Mouse (Mus musculus) urinary bladder, postnatal 4 days (tissue): ENCODE measurements at regions not wholly inside any gene's neighbourhood (a gene's known extent, or its start where the extent isn't known, plus 50 kb on each side); places are given as distances from the start of the nearest gene placed in this dataset.

Source experiments
- DNase-seq, 2 experiments: peaks; one replicate each; pipeline ENCODE4 v3.0.0; 2021 to 2022; ENCODE audit warnings: low spot score in 2 of 2

DNA sequence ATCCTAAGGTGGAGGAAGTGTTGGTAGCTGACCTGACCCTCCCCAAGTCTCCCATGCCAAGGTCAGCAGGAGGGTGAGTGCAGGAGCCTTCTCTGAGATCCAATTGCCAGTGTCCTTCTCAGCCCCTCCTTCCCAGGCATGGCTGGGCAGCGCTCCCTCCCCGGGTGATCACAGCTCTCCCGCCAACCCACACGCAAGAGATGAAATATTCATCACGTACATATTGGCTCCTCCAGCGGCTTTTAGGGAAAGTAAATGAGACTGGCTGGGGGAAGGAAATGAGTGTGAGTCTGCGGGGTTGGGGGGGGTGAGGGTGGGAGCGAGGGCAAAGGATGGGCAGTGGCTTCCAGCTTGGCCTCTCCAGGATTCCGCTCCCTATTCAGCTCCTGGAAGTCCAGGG, 113.0 kb upstream of the Lhx1 start:
- peak in 1 of 2 experiments; percentile 23 for DNase-seq

DNA sequence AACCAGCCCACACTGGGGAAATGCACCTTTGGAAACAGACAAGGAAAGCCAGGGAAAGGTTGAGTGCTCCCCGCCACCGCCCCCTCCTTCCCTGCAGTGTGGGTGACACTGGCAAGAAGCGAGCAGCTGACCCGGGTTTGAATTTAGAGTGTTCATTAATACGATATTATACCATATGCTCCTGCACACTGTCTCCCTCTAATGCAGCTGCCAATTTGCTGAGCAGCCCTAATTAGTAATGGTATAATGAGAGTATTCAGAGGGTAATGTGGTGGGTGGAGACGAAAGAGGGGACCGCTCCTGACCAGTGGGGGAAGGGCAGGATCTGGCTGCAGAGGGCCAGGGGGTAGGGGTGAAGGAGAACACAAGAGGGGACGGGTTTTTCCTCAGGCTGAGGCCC, 111.9 kb upstream of the Lhx1 start:
- no peak for DNase-seq

DNA sequence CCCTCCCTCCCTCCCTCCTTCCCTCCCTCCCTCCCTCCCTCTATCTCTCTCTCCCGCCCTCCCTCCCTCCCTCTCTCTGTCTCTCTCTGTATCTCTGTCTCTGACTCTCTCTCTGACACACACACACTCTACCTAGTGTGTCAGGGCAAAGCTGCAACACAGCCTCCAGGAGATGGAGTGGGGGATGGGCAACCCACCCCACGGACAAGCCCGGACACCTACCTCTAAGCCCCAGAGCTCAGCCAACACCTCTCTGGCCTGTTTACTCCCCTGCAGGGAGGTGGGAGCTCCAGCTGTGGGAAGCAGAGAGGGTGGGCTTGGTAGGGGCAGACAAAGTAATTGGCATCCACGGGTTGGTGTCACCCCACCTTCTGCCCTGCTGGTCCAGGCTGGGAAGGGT, 109.7 kb upstream of the Lhx1 start:
- DNase-seq = no peak

GRCm38 (mm10) chr11:84633300-84633699, 108.0 kb upstream of the Lhx1 start:
- DNase-seq = no peak

GRCm38 (mm10) chr11:84628111-84628510, 102.8 kb upstream of the Lhx1 start:
- no peak for DNase-seq

- DNase-seq = no peak
Observed at GRCm38 (mm10) chr11:84627685-84628084, 102.3 kb upstream of the Lhx1 start.

DNA sequence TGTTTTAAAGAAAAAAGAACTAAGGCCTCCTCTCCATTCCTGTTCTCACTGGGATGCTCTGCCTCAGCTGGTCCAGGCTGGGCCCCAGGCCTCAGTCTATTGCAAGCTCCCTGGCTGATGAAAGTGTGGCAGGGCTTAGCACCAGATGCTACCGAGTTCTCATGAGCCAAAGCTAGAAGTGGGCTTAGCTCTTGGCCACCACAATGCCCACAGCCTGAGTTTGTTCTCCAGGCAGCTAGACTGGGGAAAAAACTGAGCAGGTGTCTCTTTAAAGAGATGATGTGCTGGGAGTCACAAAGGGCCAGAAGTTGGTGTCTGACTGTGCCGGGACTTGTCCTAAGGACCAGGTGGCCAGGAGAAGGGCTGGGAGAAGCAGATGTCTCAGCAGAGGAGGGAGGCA, 101.9 kb upstream of the Lhx1 start:
- no peak for DNase-seq

GRCm38 (mm10) chr11:84624100-84624499, 98.8 kb upstream of the Lhx1 start:
- DNase-seq = no peak

DNA sequence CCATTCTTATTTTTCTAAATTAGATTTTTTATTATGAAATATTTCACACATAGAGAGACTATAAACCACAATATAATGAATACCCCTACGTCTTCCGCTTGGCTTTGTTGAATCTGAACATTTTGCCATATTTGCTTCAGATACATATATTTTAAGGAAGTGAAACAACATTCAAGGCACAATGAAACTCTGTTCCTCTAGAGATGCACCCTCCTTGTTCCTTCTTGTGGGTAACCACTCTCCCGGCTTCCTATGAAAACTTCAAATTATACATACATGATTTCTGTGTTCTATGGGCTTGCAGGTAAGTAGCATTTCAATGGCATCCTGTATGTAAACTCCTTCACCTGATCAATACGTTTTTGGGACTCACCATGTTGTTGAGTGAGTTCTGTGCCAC, 94.4 kb upstream of the Lhx1 start:
- DNase-seq = no peak

- no peak for DNase-seq
Observed at GRCm38 (mm10) chr11:84618576-84618975, 93.2 kb upstream of the Lhx1 start.

GRCm38 (mm10) chr11:84612982-84613720, 87.8 kb upstream of the Lhx1 start:
- no peak for DNase-seq

DNA sequence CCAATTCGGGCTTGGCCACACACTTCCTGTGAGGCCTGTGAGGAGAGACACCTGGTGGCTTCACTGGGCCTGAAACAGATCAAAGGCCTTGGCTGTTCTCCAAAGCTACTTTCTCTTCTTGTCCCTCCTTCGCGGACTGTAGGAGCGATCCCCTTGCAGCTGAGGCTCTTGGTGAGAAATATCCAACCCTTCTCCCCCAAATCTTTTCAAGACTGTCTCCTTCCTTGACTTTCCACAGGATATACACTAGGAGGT, 86.2 kb upstream of the Lhx1 start:
- DNase-seq = no peak

DNA sequence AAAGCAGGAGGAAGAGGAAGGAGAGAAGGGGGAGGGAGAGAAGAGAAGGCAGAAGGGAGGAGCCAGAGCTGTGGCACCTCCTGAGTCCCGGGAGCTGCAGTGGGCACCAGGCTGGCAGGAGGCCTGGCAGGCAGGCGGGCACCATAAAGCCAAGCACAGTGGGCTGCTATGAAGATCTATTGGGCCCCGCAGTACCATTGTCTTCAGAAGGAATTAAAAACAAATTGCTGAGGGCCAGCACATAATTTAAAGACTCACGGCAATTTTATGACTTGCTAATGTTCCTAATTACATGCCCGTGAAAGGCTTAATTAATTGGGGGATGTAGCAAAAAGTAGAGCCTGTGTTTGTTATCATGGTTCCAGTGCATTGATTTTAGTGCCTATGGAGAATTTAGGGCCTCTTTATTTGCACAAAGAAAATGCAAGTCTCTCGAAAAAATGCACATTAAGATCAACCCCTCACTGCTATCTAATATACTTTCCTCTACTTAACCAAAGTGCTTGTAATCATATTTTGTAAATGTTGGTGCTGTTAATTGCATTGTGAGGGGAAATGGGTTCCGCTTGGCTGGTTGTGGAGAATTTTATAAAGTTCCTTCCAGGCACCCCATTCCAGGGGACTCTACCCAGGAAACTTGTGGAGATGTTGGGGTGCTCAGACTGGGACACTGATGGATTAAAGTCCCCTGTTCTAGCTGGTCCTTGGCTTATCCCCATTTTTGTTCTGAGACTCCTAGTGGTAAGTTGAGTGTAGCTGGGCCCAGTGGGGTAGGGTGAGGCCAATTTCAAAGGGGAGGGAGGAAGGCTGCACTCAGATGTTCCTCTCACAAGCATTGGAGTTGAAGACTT, 85.7 kb upstream of the Lhx1 start:
- no peak for DNase-seq

GRCm38 (mm10) chr11:84604781-84605180, 79.4 kb upstream of the Lhx1 start:
- DNase-seq = no peak

DNA sequence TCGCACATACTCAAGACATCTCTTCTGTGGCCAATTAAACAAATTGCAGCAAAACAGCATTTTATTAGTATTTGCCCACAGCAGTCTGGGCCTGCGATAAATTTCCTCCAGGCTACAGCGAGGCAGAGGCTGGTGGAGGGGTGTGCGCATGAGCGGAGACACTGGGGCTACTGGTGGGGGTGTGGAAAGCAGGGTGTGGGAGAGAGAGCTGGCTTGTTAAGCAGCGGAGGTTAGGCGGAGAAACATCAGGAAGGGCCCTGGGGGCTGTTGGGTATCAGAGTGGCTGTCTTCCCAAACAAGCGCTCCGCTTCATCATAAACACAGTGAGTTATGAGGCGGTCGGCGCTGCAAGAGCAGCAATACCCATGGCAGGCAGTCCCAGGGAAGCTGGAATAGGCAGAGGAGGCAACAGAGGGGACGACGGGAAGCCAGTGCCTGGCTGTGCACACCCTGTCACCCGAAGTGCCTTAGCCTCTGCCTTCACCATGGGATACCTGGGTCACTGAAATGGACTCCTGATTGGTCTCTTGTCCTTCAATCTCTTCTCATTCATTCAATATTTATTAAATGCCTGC, 74.0 kb upstream of the Lhx1 start:
- DNase-seq = no peak

- no peak for DNase-seq
Observed at GRCm38 (mm10) chr11:84597572-84598295, 72.4 kb upstream of the Lhx1 start.

DNA sequence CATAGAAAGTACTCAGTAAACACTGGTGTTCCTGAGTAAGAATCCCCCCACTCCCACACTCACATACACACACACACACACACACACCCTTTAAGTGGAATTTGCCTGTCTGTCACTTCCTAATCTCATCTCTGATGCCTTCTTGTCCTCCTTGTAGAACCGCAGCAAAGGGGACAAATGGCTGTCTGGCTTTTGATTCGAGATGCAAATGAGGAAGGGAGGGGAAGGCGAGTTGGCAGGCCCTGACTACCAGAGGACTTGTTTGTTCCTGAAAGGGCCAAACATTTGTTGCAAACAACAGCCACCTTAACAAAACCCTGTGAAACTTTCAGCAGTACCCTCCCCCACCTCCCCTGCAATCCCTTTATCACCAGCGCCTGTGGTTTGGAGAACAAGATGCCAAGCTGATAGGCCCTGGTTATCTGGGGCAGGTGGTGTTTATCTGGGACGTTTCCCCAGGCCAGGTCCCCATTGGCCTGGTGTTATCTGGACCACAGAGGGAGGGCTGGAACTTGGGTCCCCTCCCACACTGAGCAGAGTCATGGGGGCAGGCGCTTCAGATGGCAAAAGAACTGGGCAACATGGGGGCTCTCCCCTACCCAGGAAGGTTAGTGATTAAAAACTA, 67.5 kb upstream of the Lhx1 start:
- no peak for DNase-seq

DNA sequence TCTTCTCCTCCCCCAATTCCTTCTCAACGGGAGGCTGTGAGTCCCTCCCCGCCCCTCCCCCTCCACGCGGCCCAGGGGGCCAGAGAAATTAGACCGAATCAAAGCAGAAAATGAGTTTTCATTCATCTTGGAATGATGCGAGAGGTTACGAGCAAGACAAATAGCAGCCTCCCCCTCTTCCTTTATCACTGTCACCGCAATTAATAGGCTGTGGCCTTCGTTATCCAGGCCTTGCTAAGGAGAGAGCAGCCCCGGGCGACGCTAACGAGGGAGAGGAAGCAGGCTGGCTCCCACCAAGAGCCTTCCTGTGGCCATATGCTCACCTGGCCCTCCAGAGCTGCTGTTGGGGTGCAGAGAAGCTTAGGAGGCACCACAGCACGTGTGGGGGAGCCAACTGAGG, 61.8 kb upstream of the Lhx1 start:
- no peak for DNase-seq

- no peak for DNase-seq
Observed at GRCm38 (mm10) chr11:84585626-84586025, 60.3 kb upstream of the Lhx1 start.

DNA sequence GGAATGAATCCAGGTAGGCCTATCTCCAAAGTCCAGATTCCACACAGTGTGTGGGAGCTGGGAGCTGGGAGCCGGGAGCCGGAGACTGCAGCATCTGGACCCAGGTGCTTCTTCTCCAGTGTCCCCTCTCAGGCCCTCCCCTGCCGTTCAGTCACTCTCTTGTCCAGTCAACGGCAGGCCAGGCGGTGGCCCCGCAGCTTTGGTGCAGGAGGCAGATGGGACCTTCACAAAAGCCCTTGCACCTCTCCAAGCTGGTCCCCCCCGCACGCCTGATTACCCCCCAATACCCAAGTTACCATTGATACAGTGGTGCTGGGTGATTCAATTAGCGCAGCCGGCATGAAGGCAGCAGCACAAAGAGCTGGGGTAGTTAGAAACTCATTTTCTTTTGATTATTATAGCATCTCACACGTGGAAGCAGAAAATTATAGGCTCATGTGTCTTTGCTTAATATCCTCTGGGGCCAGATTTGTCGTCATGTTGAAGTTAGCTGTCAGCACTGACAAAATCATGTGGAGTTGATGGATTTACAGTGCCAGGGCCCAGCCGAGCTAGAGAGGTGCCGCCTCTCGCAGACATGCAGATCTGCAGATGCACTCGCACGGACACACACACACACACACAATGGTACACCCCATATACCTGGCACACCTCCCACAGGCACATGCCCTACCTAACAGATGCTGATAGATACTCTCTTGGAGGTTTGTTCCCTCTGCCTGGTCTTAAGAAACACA, 53.6 kb upstream of the Lhx1 start:
- no peak for DNase-seq
